ENCODE assay signal across 24 mouse cellular contexts in genomic region chr12:85411136-85411535, GRCm38 (mm10).
"Had no signal": no experiment of that assay in that cellular context is flagged by ENCODE, and none has a peak within 500 bp of the region (broad histone marks: within the 10 kb centered on the region; RNA-seq: fewer than 3 reads in every experiment).

No protein-coding gene starts in this region.

- H3K27me3 ChIP-seq: heart, embryonic 12.5 days; hindbrain, embryonic 13.5 days; hindbrain, embryonic 15.5 days; intestine, embryonic 15.5 days; limb, embryonic 13.5 days; limb, embryonic 15.5 days; liver, embryonic 12.5 days had no signal

- H3K36me3 ChIP-seq: heart, embryonic 10.5 days; heart, embryonic 12.5 days; hindbrain, embryonic 13.5 days; hindbrain, embryonic 15.5 days; intestine, embryonic 15.5 days; limb, embryonic 13.5 days; limb, embryonic 15.5 days; liver, embryonic 12.5 days had no signal

- H3K4me3 ChIP-seq: heart, embryonic 10.5 days; heart, embryonic 12.5 days; hindbrain, embryonic 13.5 days; hindbrain, embryonic 15.5 days; intestine, embryonic 15.5 days; limb, embryonic 13.5 days; limb, embryonic 15.5 days; liver, embryonic 12.5 days had no signal

- H3K4me1 ChIP-seq: hindbrain, embryonic 13.5 days; hindbrain, embryonic 15.5 days; intestine, embryonic 15.5 days; limb, embryonic 13.5 days; limb, embryonic 15.5 days; liver, embryonic 12.5 days had no signal

- DNase-seq: gastrocnemius, postnatal 14 days; gastrocnemius, postnatal 36 days; heart, adult 18-20 months; heart, postnatal 14 days; heart, postnatal 36 days; kidney, adult 18-20 months; kidney, adult 8-10 months; kidney, postnatal 10 days; kidney, postnatal 25 days; kidney, postnatal 4 days; layer of hippocampus, adult 9-11 months; layer of hippocampus, postnatal 36 days; left cerebral cortex, postnatal 4 days had no signal

- ATAC-seq: inflammation-experienced regulatory T-cells, adult 6 months; intestine, embryonic 15.5 days; intestine, postnatal 0 days; liver, embryonic 12.5 days had no signal

- H3K9ac ChIP-seq: heart, embryonic 12.5 days; hindbrain, embryonic 13.5 days; hindbrain, embryonic 15.5 days; intestine, embryonic 15.5 days; limb, embryonic 13.5 days; limb, embryonic 15.5 days; liver, embryonic 12.5 days; liver, embryonic 14.5 days had no signal

- H3K27ac ChIP-seq: heart, embryonic 10.5 days; hindbrain, embryonic 13.5 days; hindbrain, embryonic 15.5 days; intestine, embryonic 15.5 days; limb, embryonic 13.5 days; limb, embryonic 15.5 days; liver, embryonic 12.5 days; liver, embryonic 14.5 days had no signal

- H3K4me2 ChIP-seq: heart, embryonic 12.5 days; hindbrain, embryonic 13.5 days; hindbrain, embryonic 15.5 days; intestine, embryonic 15.5 days; limb, embryonic 13.5 days; limb, embryonic 15.5 days; liver, embryonic 12.5 days had no signal

- H3K9me3 ChIP-seq: hindbrain, embryonic 13.5 days; intestine, embryonic 15.5 days; limb, embryonic 15.5 days; liver, embryonic 12.5 days had no signal
